Mouse (Mus musculus): ENCODE results near the gene Vamp2.

Gene Vamp2

DNA sequence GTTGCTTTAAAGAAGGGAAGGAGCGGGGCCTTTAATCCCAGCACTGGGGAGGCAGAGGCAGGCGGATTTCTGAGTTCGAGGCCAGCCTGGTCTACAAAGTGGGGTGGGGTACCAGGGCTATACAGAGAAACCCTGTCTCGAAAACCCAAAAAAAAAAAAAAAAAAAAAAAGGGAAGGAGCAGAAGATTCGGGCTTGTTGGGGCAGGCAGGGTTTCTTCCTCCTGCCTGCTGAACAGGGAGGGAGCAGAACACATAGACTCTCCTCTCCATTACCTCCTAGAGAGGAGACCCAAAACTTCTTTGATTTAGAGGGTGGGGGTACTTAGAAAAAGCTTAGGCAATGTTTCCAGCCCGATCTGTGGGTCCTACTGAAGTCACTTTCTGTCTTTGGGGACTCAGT, 47.1 kb downstream of the Vamp2 start:
- DNase-seq: no peak
